In genomic region chr6:88548405-88549049, GRCm38 (mm10) we compare ENCODE assay signal across 18 mouse cellular contexts. TPM values are rescaled to one million over a fixed set of nuclear protein-coding genes. Genes with fewer than 3 reads are reported as not detected.
DNase-seq lines count a peak whose midpoint lies in the region; ATAC-seq and TF ChIP-seq lines count a peak whose summit lies in the region.
"Had no signal": no experiment of that assay in that cellular context is flagged by ENCODE, and none has a peak within 500 bp of the region (broad histone marks: within the 10 kb centered on the region; RNA-seq: fewer than 3 reads in every experiment).

No protein-coding gene starts in this region.

- TF ChIP-seq POLR2A in cerebellum, adult 2 months (IDR thresholded peaks at IDR 0.05; ENCODE audit: borderline replicate concordance, insufficient read depth, low read length) = no peak

- no peak overlapping the region for H3K4me3 ChIP-seq in intestine, embryonic 14.5 days (ENCODE audit: low read depth, low read length)
- no peak overlapping the region for H3K4me3 ChIP-seq in intestine, embryonic 16.5 days (ENCODE audit: low read length)
- H3K4me3 ChIP-seq in liver, embryonic 14.5 days (ENCODE audit: insufficient read depth in 1 of 2, low read depth in 2 of 2, low read length in 2 of 2) = no peak overlapping the region
- no peak overlapping the region for H3K4me3 ChIP-seq in cerebellum, adult 2 months (replicated peaks; ENCODE audit: insufficient read depth, low read depth, low read length)
- H3K4me3 ChIP-seq: forebrain, embryonic 12.5 days; limb, embryonic 15.5 days; midbrain, embryonic 10.5 days; myocyte; stomach, embryonic 15.5 days had no signal

- DNase-seq in intestine, embryonic 14.5 days (ENCODE audit: low spot score) = peak; percentile 20
- peak; percentile 72 for DNase-seq in 416B (ENCODE audit: low read depth)
- peak; percentile 29 for DNase-seq in c-Kit-positive CD71-positive TER-119-negative erythroid progenitor cells, embryonic 14.5 days (ENCODE audit: low read depth)
- DNase-seq in liver, embryonic 14.5 days (ENCODE audit: low read depth in 3 of 3, low spot score in 3 of 3) = peak; percentile 26 to 40 (median 37)
- no peak for DNase-seq in right cerebral cortex, adult 18-20 months
- DNase-seq in cerebellum, adult 2 months = no peak
- DNase-seq in frontal cortex, postnatal 25 days (ENCODE audit: low spot score in 2 of 2) = no peak
- DNase-seq: cerebellum, adult 11-12 months; layer of hippocampus, adult 9-11 months had no signal

- TF ChIP-seq CTCF in liver, embryonic 14.5 days (IDR thresholded peaks at IDR 0.05; ENCODE audit: low read depth) = peak; percentile 31; the same call in 1 of the 2 replicates
- TF ChIP-seq CTCF in cerebellum, adult 2 months (IDR thresholded peaks at IDR 0.05; ENCODE audit: borderline replicate concordance, insufficient read depth, low read depth, low read length) = no peak

- no peaks in the 10 kb centered on the region for H3K9me3 ChIP-seq in intestine, embryonic 14.5 days (ENCODE audit: control insufficient read depth, low read length)
- no peaks in the 10 kb centered on the region for H3K9me3 ChIP-seq in intestine, embryonic 16.5 days (ENCODE audit: control insufficient read depth, low read length)
- H3K9me3 ChIP-seq in liver, embryonic 14.5 days (ENCODE audit: control insufficient read depth, low read length) = no peaks in the 10 kb centered on the region
- H3K9me3 ChIP-seq: forebrain, embryonic 12.5 days; limb, embryonic 15.5 days; midbrain, embryonic 10.5 days; stomach, embryonic 15.5 days had no signal

- H3K4me1 ChIP-seq in intestine, embryonic 14.5 days (replicated peaks; ENCODE audit: control insufficient read depth, insufficient read depth, low read length) = no peaks in the 10 kb centered on the region
- no peaks in the 10 kb centered on the region for H3K4me1 ChIP-seq in intestine, embryonic 16.5 days (ENCODE audit: control insufficient read depth, insufficient read depth, low read length)
- H3K4me1 ChIP-seq in liver, embryonic 14.5 days (replicated peaks; ENCODE audit: control insufficient read depth in 2 of 2, insufficient read depth in 2 of 2, low read length in 1 of 2) = peaks cover 2 to 23% of the 10 kb centered on the region in 2 experiments; a peak in 3 of 4 replicates
- no peaks in the 10 kb centered on the region for H3K4me1 ChIP-seq in cerebellum, adult 2 months (ENCODE audit: control insufficient read depth, insufficient read depth, low read length)
- H3K4me1 ChIP-seq: limb, embryonic 15.5 days; stomach, embryonic 15.5 days had no signal

- 79% methylated on average over 10 of the region's 10 CpGs for WGBS in intestine, embryonic 14.5 days
- WGBS in intestine, embryonic 16.5 days = 79% methylated on average over 10 of the region's 10 CpGs
- WGBS in liver, embryonic 14.5 days (ENCODE audit: insufficient replicate concordance) = 36% methylated on average over 10 of the region's 10 CpGs
- WGBS in cerebellum, adult 2 months = 84% methylated on average over 10 of the region's 10 CpGs

- H3K9ac ChIP-seq in intestine, embryonic 14.5 days (ENCODE audit: low read length) = no peak overlapping the region
- no peak overlapping the region for H3K9ac ChIP-seq in intestine, embryonic 16.5 days (ENCODE audit: low read depth, low read length)
- H3K9ac ChIP-seq in liver, embryonic 14.5 days (replicated peaks) = no peak overlapping the region
- H3K9ac ChIP-seq: forebrain, embryonic 12.5 days; limb, embryonic 15.5 days; stomach, embryonic 15.5 days had no signal

- H3K36me3 ChIP-seq in intestine, embryonic 14.5 days (ENCODE audit: control insufficient read depth, insufficient read depth, low read length) = no peaks in the 10 kb centered on the region
- H3K36me3 ChIP-seq in intestine, embryonic 16.5 days (ENCODE audit: control insufficient read depth, insufficient read depth, low read length) = no peaks in the 10 kb centered on the region
- H3K36me3 ChIP-seq in liver, embryonic 14.5 days (replicated peaks; ENCODE audit: control insufficient read depth, insufficient read depth, low read depth) = no peaks in the 10 kb centered on the region
- H3K36me3 ChIP-seq: forebrain, embryonic 12.5 days; limb, embryonic 15.5 days; midbrain, embryonic 10.5 days; stomach, embryonic 15.5 days had no signal

- peaks cover 18% of the 10 kb centered on the region for H3K27me3 ChIP-seq in intestine, embryonic 14.5 days (replicated peaks; ENCODE audit: control insufficient read depth, insufficient read depth, low read length)
- H3K27me3 ChIP-seq in intestine, embryonic 16.5 days (replicated peaks; ENCODE audit: control insufficient read depth, insufficient read depth, low read length) = peaks cover 6% of the 10 kb centered on the region; the same call in 1 of the 2 replicates
- no peaks in the 10 kb centered on the region for H3K27me3 ChIP-seq in liver, embryonic 14.5 days (ENCODE audit: control insufficient read depth, insufficient read depth, low read length)
- H3K27me3 ChIP-seq in cerebellum, adult 2 months (ENCODE audit: control insufficient read depth, insufficient read depth, low read length) = no peaks in the 10 kb centered on the region

- peak; percentile 47; the same call in 1 of the 2 replicates for TF ChIP-seq EP300 in liver, embryonic 14.5 days (IDR thresholded peaks at IDR 0.05; ENCODE audit: low read depth)

- H3K27ac ChIP-seq in intestine, embryonic 14.5 days (ENCODE audit: low read depth) = no peak overlapping the region
- H3K27ac ChIP-seq in intestine, embryonic 16.5 days (ENCODE audit: low read length) = no peak overlapping the region
- H3K27ac ChIP-seq in liver, embryonic 14.5 days = no peak overlapping the region
- H3K27ac ChIP-seq in cerebellum, adult 2 months (ENCODE audit: insufficient read depth, low read length) = no peak overlapping the region
- H3K27ac ChIP-seq: forebrain, embryonic 12.5 days; hindbrain, postnatal 0 days; kidney, postnatal 0 days; limb, embryonic 15.5 days; midbrain, embryonic 10.5 days; stomach, embryonic 15.5 days had no signal

- no peak overlapping the region for H3K4me2 ChIP-seq in intestine, embryonic 14.5 days (ENCODE audit: low read length)
- H3K4me2 ChIP-seq in intestine, embryonic 16.5 days (ENCODE audit: low read depth, low read length) = no peak overlapping the region
- no peak overlapping the region for H3K4me2 ChIP-seq in liver, embryonic 14.5 days (ENCODE audit: low read depth)
- H3K4me2 ChIP-seq: forebrain, embryonic 12.5 days; limb, embryonic 15.5 days; stomach, embryonic 15.5 days had no signal

- ATAC-seq in intestine, embryonic 14.5 days (replicated peaks; ENCODE audit: low FRiP score, low TSS enrichment, low read depth) = no peak
- ATAC-seq in intestine, embryonic 16.5 days = no peak
- ATAC-seq in liver, embryonic 14.5 days (ENCODE audit: insufficient read depth) = peak; percentile 80; the same call in 1 of the 2 replicates
- ATAC-seq: midbrain, embryonic 16.5 days had no signal

RNA-seq across cellular contexts. Expression of gene Sec61a1, which starts 29.8 kb away (rescaled TPM):
- polyA plus RNA-seq in intestine, embryonic 14.5 days (2014; fragmentation: Nextera tagmentation; extraction: Ambion mirVana) = 221 and 246 TPM in 2 replicates
- polyA plus RNA-seq in intestine, embryonic 16.5 days (2015; fragmentation: Nextera tagmentation; extraction: Ambion mirVana) = 277 and 297 TPM in 2 replicates
- 66.9 and 67.7 TPM in 2 replicates for polyA plus RNA-seq in liver, embryonic 14.5 days (2012; rRNA removed)
- polyA plus RNA-seq in liver, embryonic 14.5 days (2014; fragmentation: Nextera tagmentation; extraction: Ambion mirVana) = 86.9 and 90.0 TPM in 2 replicates
- polyA plus RNA-seq in cerebellum, adult 2 months (2012; rRNA removed) = 86.8 and 93.3 TPM in 2 replicates

Comparison
In these comparisons a context has a peak if more than half of its experiments do, and no peak if none do; other contexts are left out.
1. DNase-seq: peak in intestine, embryonic 14.5 days (single experiment), 416B (single experiment), c-Kit-positive CD71-positive TER-119-negative erythroid progenitor cells, embryonic 14.5 days (single experiment) and liver, embryonic 14.5 days (3 of 3); none in right cerebral cortex, adult 18-20 months (single experiment), cerebellum, adult 2 months (0 of 2) and frontal cortex, postnatal 25 days (0 of 2).